8 mouse cellular contexts compared by ENCODE assay signal in genomic region chr2:5137500-5138286, GRCm38 (mm10). TPM values are rescaled to one million over a fixed set of nuclear protein-coding genes. Genes with fewer than 3 reads are reported as not detected.
DNase-seq lines count a peak whose midpoint lies in the region; ATAC-seq and TF ChIP-seq lines count a peak whose summit lies in the region.

Gene Ccdc3, plus strand, starts transcription at chr2:5137776.

- H3K4me3 ChIP-seq in heart, embryonic 13.5 days = peak within 1 kb of the TSS; percentile 62
- peak within 1 kb of the TSS; percentile 55 for H3K4me3 ChIP-seq in kidney, postnatal 0 days (replicated peaks; ENCODE audit: low read depth, low read length)
- H3K4me3 ChIP-seq in lung, embryonic 15.5 days = peak within 1 kb of the TSS; percentile 47

- no peak for DNase-seq in left cerebral cortex, adult 8-10 months (ENCODE audit: low spot score in 2 of 2)
- no peak for DNase-seq in left cerebral cortex, adult 9 months (ENCODE audit: low spot score in 2 of 2)
- DNase-seq in embryo, embryonic 9.5 days (ENCODE audit: extremely low spot score) = peak; percentile 46
- no peak for DNase-seq in kidney, postnatal 0 days (ENCODE audit: low spot score)
- peak; percentile 30 for DNase-seq in right cerebral cortex, postnatal 25 days

- H3K4me2 ChIP-seq in heart, embryonic 13.5 days = peak within 1 kb of the TSS; percentile 84
- H3K4me2 ChIP-seq in kidney, postnatal 0 days (ENCODE audit: low read length) = peak within 1 kb of the TSS; percentile 83
- peak within 1 kb of the TSS; percentile 85 for H3K4me2 ChIP-seq in lung, embryonic 15.5 days

- H3K27ac ChIP-seq in heart, embryonic 13.5 days (replicated peaks) = no peak within 1 kb of the TSS
- H3K27ac ChIP-seq in kidney, postnatal 0 days = no peak within 1 kb of the TSS
- H3K27ac ChIP-seq in lung, embryonic 15.5 days = no peak within 1 kb of the TSS

- no peak for TF ChIP-seq CTCF in kidney, postnatal 0 days (IDR thresholded peaks at IDR 0.05; ENCODE audit: low read depth)

- H3K9ac ChIP-seq in heart, embryonic 13.5 days = peak within 1 kb of the TSS; percentile 78
- peak within 1 kb of the TSS; percentile 64 for H3K9ac ChIP-seq in kidney, postnatal 0 days (ENCODE audit: low read depth, low read length)
- H3K9ac ChIP-seq in lung, embryonic 15.5 days = peak within 1 kb of the TSS; percentile 37; the same call in 1 of the 2 replicates

- H3K27me3 ChIP-seq in heart, embryonic 13.5 days (replicated peaks) = peaks cover 54% of the 10 kb centered on the region
- 0 out of 2 replicates have a peak, but pooled peaks cover 6% of the 10 kb centered on the region for H3K27me3 ChIP-seq in kidney, postnatal 0 days (ENCODE audit: insufficient read depth, low read length)
- H3K27me3 ChIP-seq in lung, embryonic 15.5 days = peaks cover 53% of the 10 kb centered on the region

- WGBS in heart, embryonic 13.5 days = under 1% methylated on average over 78 of the region's 78 CpGs
- WGBS in kidney, postnatal 0 days = under 1% methylated on average over 75 of the region's 78 CpGs
- WGBS in lung, embryonic 15.5 days = under 1% methylated on average over 78 of the region's 78 CpGs

- ATAC-seq in heart, embryonic 13.5 days (ENCODE audit: extremely low read depth, insufficient number of reproducible peaks, low FRiP score, low TSS enrichment) = no peak
- peak; percentile 44 for ATAC-seq in kidney, postnatal 0 days (replicated peaks; ENCODE audit: low FRiP score, low read depth)
- peak; percentile 62 for ATAC-seq in lung, embryonic 15.5 days (ENCODE audit: borderline replicate concordance, extremely low read depth, low FRiP score, low TSS enrichment)
- ATAC-seq in cerebellum, adult (ENCODE audit: insufficient number of reproducible peaks, low FRiP score, low TSS enrichment) = no peak

- no peaks in the 10 kb centered on the region for H3K9me3 ChIP-seq in heart, embryonic 13.5 days
- no peaks in the 10 kb centered on the region for H3K9me3 ChIP-seq in kidney, postnatal 0 days (replicated peaks; ENCODE audit: low read length)
- no peaks in the 10 kb centered on the region for H3K9me3 ChIP-seq in lung, embryonic 15.5 days

- H3K4me1 ChIP-seq in heart, embryonic 13.5 days = peaks cover 12% of the 10 kb centered on the region; the same call in 1 of the 2 replicates
- H3K4me1 ChIP-seq in kidney, postnatal 0 days (replicated peaks; ENCODE audit: insufficient read depth, low read length) = no peaks in the 10 kb centered on the region
- H3K4me1 ChIP-seq in lung, embryonic 15.5 days = peaks cover 11% of the 10 kb centered on the region

- H3K36me3 ChIP-seq in heart, embryonic 13.5 days = no peaks in the 10 kb centered on the region
- no peaks in the 10 kb centered on the region for H3K36me3 ChIP-seq in kidney, postnatal 0 days (ENCODE audit: insufficient read depth, low read length)
- no peaks in the 10 kb centered on the region for H3K36me3 ChIP-seq in lung, embryonic 15.5 days

RNA-seq across cellular contexts. Expression of gene Ccdc3, which starts in this region (rescaled TPM):
- total RNA-seq in left cerebral cortex, adult 8-10 months (2022) = 10 to 100 TPM; 12.0 to 14.0 (median 13.2) TPM
- 10.6 and 12.7 TPM in 2 replicates for polyA plus RNA-seq in heart, embryonic 13.5 days (2015; fragmentation: Nextera tagmentation; extraction: Ambion mirVana)
- polyA plus RNA-seq in kidney, postnatal 0 days (2015; fragmentation: Nextera tagmentation; extraction: Ambion mirVana) = 12.1 and 12.4 TPM in 2 replicates
- 2.2 and 2.7 TPM in 2 replicates for polyA plus RNA-seq in lung, embryonic 15.5 days (2015; fragmentation: Nextera tagmentation; extraction: Ambion mirVana)

Comparison
In these comparisons a context has a peak if more than half of its experiments do, and no peak if none do; other contexts are left out.
1. DNase-seq: peak in embryo, embryonic 9.5 days (single experiment) and right cerebral cortex, postnatal 25 days (single experiment); none in left cerebral cortex, adult 8-10 months (0 of 2), left cerebral cortex, adult 9 months (0 of 2) and kidney, postnatal 0 days (single experiment).
2. ATAC-seq: peak in kidney, postnatal 0 days (single experiment) and lung, embryonic 15.5 days (single experiment); none in heart, embryonic 13.5 days (single experiment) and cerebellum, adult (single experiment).
3. Peak in every context shown above with its lines, with median percentiles within 50 percentile points of each other: H3K4me2 ChIP-seq, H3K4me3 ChIP-seq and H3K9ac ChIP-seq.